Mouse (Mus musculus): ENCODE measurements at regions not wholly inside any gene's neighbourhood (a gene's known extent, or its start where the extent isn't known, plus 50 kb on each side); places are given as distances from the start of the nearest gene placed in this dataset.

- Histone ChIP-seq H3K27me3 (ENCODE audit: control insufficient read depth, insufficient read depth, low read length) (no peaks in the 10 kb centered on the region), H3K36me3 (ENCODE audit: control insufficient read depth, insufficient read depth, low read length) (no peaks in the 10 kb centered on the region), H3K27ac (replicated peaks; ENCODE audit: low read depth, low read length) (no peak overlapping the region), H3K9me3 (ENCODE audit: control insufficient read depth, low read length) (no peaks in the 10 kb centered on the region), H3K4me3 (replicated peaks; ENCODE audit: low read depth, low read length) (no peak overlapping the region), H3K9ac (replicated peaks; ENCODE audit: low read length) (no peak overlapping the region), H3K4me1 (ENCODE audit: control insufficient read depth, insufficient read depth, low read length) (no peaks in the 10 kb centered on the region; the same call in 1 of the 2 replicates), H3K4me2 (ENCODE audit: low read length) (no peak overlapping the region)
- 94% methylated on average over 6 of the region's 6 CpGs for WGBS
- no peak for ATAC-seq (ENCODE audit: low FRiP score, low TSS enrichment)
- DNase-seq = no peak
Measured at GRCm38 (mm10) chr8:8238051-8238450, 423.0 kb downstream of the Efnb2 start.

- H3K9ac ChIP-seq (replicated peaks; ENCODE audit: low read length) = no peak overlapping the region
- 96% methylated on average over 3 of the region's 3 CpGs for WGBS
- ATAC-seq (ENCODE audit: low FRiP score, low TSS enrichment) (no peak), DNase-seq (no peak)
- H3K4me2 ChIP-seq (ENCODE audit: low read length) = no peak overlapping the region
- H3K4me1 ChIP-seq (ENCODE audit: control insufficient read depth, insufficient read depth, low read length) = peaks cover 3% of the 10 kb centered on the region; the same call in 1 of the 2 replicates
- H3K4me3 ChIP-seq (replicated peaks; ENCODE audit: low read depth, low read length) = no peak overlapping the region
- H3K36me3 ChIP-seq (ENCODE audit: control insufficient read depth, insufficient read depth, low read length) = no peaks in the 10 kb centered on the region
- H3K27ac ChIP-seq (replicated peaks; ENCODE audit: low read depth, low read length) = no peak overlapping the region
- no peaks in the 10 kb centered on the region for H3K27me3 ChIP-seq (ENCODE audit: control insufficient read depth, insufficient read depth, low read length)
- H3K9me3 ChIP-seq (ENCODE audit: control insufficient read depth, low read length) = no peaks in the 10 kb centered on the region
Measured at GRCm38 (mm10) chr8:8233616-8234015, 427.4 kb downstream of the Efnb2 start.

GRCm38 (mm10) chr8:8233156-8233555 lies 427.9 kb downstream of the Efnb2 start:
- 90% methylated on average over 4 of the region's 4 CpGs for WGBS
- Histone ChIP-seq H3K4me2 (ENCODE audit: low read length) (no peak overlapping the region), H3K27me3 (ENCODE audit: control insufficient read depth, insufficient read depth, low read length) (no peaks in the 10 kb centered on the region), H3K27ac (replicated peaks; ENCODE audit: low read depth, low read length) (no peak overlapping the region), H3K9me3 (ENCODE audit: control insufficient read depth, low read length) (no peaks in the 10 kb centered on the region), H3K4me1 (ENCODE audit: control insufficient read depth, insufficient read depth, low read length) (peaks cover 3% of the 10 kb centered on the region; the same call in 1 of the 2 replicates), H3K9ac (replicated peaks; ENCODE audit: low read length) (no peak overlapping the region), H3K36me3 (ENCODE audit: control insufficient read depth, insufficient read depth, low read length) (no peaks in the 10 kb centered on the region), H3K4me3 (replicated peaks; ENCODE audit: low read depth, low read length) (no peak overlapping the region)
- ATAC-seq (ENCODE audit: low FRiP score, low TSS enrichment) (no peak), DNase-seq (no peak)

GRCm38 (mm10) chr8:8231996-8232632 lies 428.9 kb downstream of the Efnb2 start:
- Histone ChIP-seq H3K36me3 (ENCODE audit: control insufficient read depth, insufficient read depth, low read length) (no peaks in the 10 kb centered on the region), H3K4me2 (ENCODE audit: low read length) (no peak overlapping the region)

DNA sequence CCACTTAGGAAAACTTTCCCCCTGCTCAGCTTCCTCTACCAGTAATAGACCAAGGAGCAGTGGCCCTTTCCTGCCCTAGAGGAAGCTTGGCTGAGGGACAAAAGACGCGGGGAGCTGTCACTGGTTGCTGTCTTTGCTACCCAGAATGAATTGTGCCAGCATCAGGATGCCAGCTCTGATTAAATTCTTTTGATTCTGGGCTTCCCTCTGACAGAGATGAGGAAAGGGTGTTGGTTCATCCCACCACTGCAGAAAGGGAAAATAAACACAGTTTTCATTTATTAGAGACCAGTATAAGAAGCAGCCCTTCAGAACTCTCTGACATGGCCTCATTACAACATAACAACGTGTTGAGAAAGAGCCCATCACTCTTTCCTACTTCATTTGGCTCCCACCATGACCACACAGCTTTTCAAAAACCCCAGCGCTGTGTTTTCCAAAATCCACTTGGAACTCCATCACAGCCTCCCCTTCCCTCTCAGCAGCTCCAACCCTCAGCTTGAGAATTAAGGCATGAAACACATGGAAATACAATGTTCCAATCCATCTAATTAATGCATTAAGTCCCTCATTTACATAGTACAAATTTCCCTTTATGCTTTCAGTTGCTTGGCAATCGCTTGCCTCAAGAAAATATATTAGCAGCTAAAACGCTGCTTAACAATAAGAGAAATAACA lies 429.6 kb downstream of the Efnb2 start:
- H3K27ac ChIP-seq (replicated peaks; ENCODE audit: low read depth, low read length) = no peak overlapping the region; the same call in none of the 2 replicates
- no peaks in the 10 kb centered on the region for H3K36me3 ChIP-seq (ENCODE audit: control insufficient read depth, insufficient read depth, low read length)
- DNase-seq = peak; percentile 41
- no peaks in the 10 kb centered on the region; the same call in 1 of the 2 replicates for H3K27me3 ChIP-seq (ENCODE audit: control insufficient read depth, insufficient read depth, low read length)
- WGBS = 53% methylated on average over 6 of the region's 6 CpGs
- no peak overlapping the region for H3K4me2 ChIP-seq (ENCODE audit: low read length)
- ATAC-seq (ENCODE audit: low FRiP score, low TSS enrichment) = peak; percentile 37; the same call in 1 of the 2 replicates
- no peak overlapping the region for H3K9ac ChIP-seq (replicated peaks; ENCODE audit: low read length)
- H3K9me3 ChIP-seq (ENCODE audit: control insufficient read depth, low read length) = no peaks in the 10 kb centered on the region
- no peak overlapping the region for H3K4me3 ChIP-seq (replicated peaks; ENCODE audit: low read depth, low read length)
- H3K4me1 ChIP-seq (ENCODE audit: control insufficient read depth, insufficient read depth, low read length) = peaks cover 3% of the 10 kb centered on the region; the same call in 1 of the 2 replicates

More at GRCm38 (mm10) chr8:8231996-8232632, 428.9 kb downstream of the Efnb2 start:
- 65% methylated on average over 13 of the region's 13 CpGs for WGBS
- DNase-seq (peak; percentile 31), ATAC-seq (ENCODE audit: low FRiP score, low TSS enrichment) (no peak)
- H3K4me3 ChIP-seq (replicated peaks; ENCODE audit: low read depth, low read length) = no peak overlapping the region
- no peak overlapping the region; the same call in 1 of the 2 replicates for H3K27ac ChIP-seq (replicated peaks; ENCODE audit: low read depth, low read length)
- H3K4me1 ChIP-seq (ENCODE audit: control insufficient read depth, insufficient read depth, low read length) = peaks cover 3% of the 10 kb centered on the region; the same call in 1 of the 2 replicates
- H3K9ac ChIP-seq (replicated peaks; ENCODE audit: low read length) = no peak overlapping the region
- H3K9me3 ChIP-seq (ENCODE audit: control insufficient read depth, low read length) = no peaks in the 10 kb centered on the region
- no peaks in the 10 kb centered on the region for H3K27me3 ChIP-seq (ENCODE audit: control insufficient read depth, insufficient read depth, low read length)

- 83% methylated on average over 2 of the region's 2 CpGs for whole genome bisulfite sequencing
- Histone ChIP-seq H3K9me3 (ENCODE audit: control insufficient read depth, low read length) (no peaks in the 10 kb centered on the region), H3K9ac (replicated peaks; ENCODE audit: low read length) (no peak overlapping the region), H3K27me3 (ENCODE audit: control insufficient read depth, insufficient read depth, low read length) (no peaks in the 10 kb centered on the region; the same call in 1 of the 2 replicates), H3K4me2 (ENCODE audit: low read length) (no peak overlapping the region), H3K27ac (replicated peaks; ENCODE audit: low read depth, low read length) (no peak overlapping the region), H3K4me1 (ENCODE audit: control insufficient read depth, insufficient read depth, low read length) (peaks cover 1% of the 10 kb centered on the region; the same call in 1 of the 2 replicates), H3K36me3 (ENCODE audit: control insufficient read depth, insufficient read depth, low read length) (no peaks in the 10 kb centered on the region), H3K4me3 (replicated peaks; ENCODE audit: low read depth, low read length) (no peak overlapping the region)
- ATAC-seq (ENCODE audit: low FRiP score, low TSS enrichment) = no peak
- no peak for DNase-seq
Measured at GRCm38 (mm10) chr8:8225994-8226393, 435.0 kb downstream of the Efnb2 start.

- WGBS = 58% methylated on average over 2 of the region's 2 CpGs
- Histone ChIP-seq H3K27ac (replicated peaks; ENCODE audit: low read depth, low read length) (no peak overlapping the region), H3K4me2 (ENCODE audit: low read length) (no peak overlapping the region), H3K27me3 (ENCODE audit: control insufficient read depth, insufficient read depth, low read length) (no peaks in the 10 kb centered on the region; the same call in 1 of the 2 replicates), H3K9ac (replicated peaks; ENCODE audit: low read length) (no peak overlapping the region), H3K4me1 (ENCODE audit: control insufficient read depth, insufficient read depth, low read length) (0 out of 2 replicates have a peak, but pooled peaks cover 2% of the 10 kb centered on the region), H3K9me3 (ENCODE audit: control insufficient read depth, low read length) (no peaks in the 10 kb centered on the region), H3K36me3 (ENCODE audit: control insufficient read depth, insufficient read depth, low read length) (no peaks in the 10 kb centered on the region), H3K4me3 (replicated peaks; ENCODE audit: low read depth, low read length) (no peak overlapping the region)
- DNase-seq = no peak
- no peak for ATAC-seq (ENCODE audit: low FRiP score, low TSS enrichment)
Measured at GRCm38 (mm10) chr8:8225175-8225830, 435.7 kb downstream of the Efnb2 start.

GRCm38 (mm10) chr8:8220395-8221031 lies 440.5 kb downstream of the Efnb2 start:
- Histone ChIP-seq H3K4me2 (ENCODE audit: low read length) (peak overlapping the region; percentile 42), H3K4me3 (replicated peaks; ENCODE audit: low read depth, low read length) (no peak overlapping the region), H3K27me3 (ENCODE audit: control insufficient read depth, insufficient read depth, low read length) (no peaks in the 10 kb centered on the region), H3K4me1 (ENCODE audit: control insufficient read depth, insufficient read depth, low read length) (peaks cover 6% of the 10 kb centered on the region; the same call in 1 of the 2 replicates), H3K27ac (replicated peaks; ENCODE audit: low read depth, low read length) (no peak overlapping the region), H3K36me3 (ENCODE audit: control insufficient read depth, insufficient read depth, low read length) (no peaks in the 10 kb centered on the region), H3K9ac (replicated peaks; ENCODE audit: low read length) (no peak overlapping the region), H3K9me3 (ENCODE audit: control insufficient read depth, low read length) (no peaks in the 10 kb centered on the region)
- 0 out of 2 replicates have a peak, but pooled peaks have one; percentile 8 for ATAC-seq (ENCODE audit: low FRiP score, low TSS enrichment)
- no peak for DNase-seq
- WGBS = 20% methylated on average over 14 of the region's 14 CpGs
